Mouse (Mus musculus) small intestine, adult 2 months (tissue): Measurements from ENCODE around the gene Zfp324.

Experiments
- CTCF ChIP-seq: fragments of 200-500 bp; IDR thresholded peaks from 2 replicates; pipeline ENCODE4 v1.5.1; 2012; ENCODE audit warnings: low read depth, mild to moderate bottlenecking, control low read depth, inconsistent platforms, low read length, moderate library complexity, mixed read lengths; ENCODE audit not compliant: insufficient replicate concordance, insufficient read length; ENCODE audit errors: extremely low read depth
- POLR2A ChIP-seq: fragments of 200-500 bp; IDR thresholded peaks from 2 replicates; pipeline ENCODE4 v1.6.1; 2012; ENCODE audit warnings: low read depth, mild to moderate bottlenecking, control low read depth, inconsistent platforms, low read length, moderate library complexity

DNA sequence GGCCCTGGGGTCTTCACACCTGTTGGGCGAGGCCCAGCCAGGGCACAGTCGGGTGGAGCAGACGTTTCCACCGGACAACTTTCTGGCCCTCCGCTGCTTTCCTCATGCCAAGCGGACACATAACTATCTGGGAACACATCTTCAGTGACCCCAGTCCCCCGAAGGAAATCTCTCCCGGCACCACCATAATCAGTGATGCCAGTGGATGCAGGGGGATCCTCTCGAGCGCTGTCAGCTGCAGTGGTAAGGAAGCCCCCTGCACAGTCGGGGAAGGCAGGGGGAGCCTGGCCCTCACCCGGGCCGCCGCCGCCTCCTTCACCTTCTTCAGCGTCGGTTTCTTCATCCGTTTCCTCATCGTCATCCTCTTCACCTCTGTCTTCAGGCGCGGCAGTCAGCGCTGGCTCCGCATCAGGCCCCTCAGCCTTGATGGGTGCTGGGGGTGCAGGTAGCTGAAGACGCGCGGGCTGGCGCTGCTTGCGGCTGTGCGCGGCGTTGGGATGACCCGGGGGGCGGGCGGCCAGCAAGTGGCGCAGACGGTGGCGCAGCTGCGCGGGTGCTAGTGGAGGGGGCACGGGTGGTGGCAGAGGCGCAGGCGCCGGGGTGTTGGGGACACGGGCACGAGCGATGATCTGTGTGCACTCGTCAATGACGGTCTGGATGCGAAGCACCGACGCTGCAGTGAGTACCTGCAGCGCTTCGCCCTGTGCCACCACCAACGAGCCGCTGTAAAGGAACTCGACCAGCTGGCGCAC is 41.9 kb downstream of the Zfp324 start:
- TF ChIP-seq CTCF, result no peak
- no peak for TF ChIP-seq POLR2A
